Mouse (Mus musculus): Measurements from ENCODE around the gene Pfn4.
"Not testable (repeated sequence)": the region's sequence is repeated elsewhere in the genome, so short reads cannot be mapped to it uniquely, and the experiment has no call there.

Gene Pfn4

GRCm38 (mm10) chr12:4768492-4769332 is at the start of gene Pfn4, which contains the start of gene Fam228b:
TSS of gene Pfn4 (plus strand) at chr12:4769022.
TSS of gene Fam228b (minus strand) at chr12:4769267.
- in situ Hi-C loops (cut with MboI; ENCODE audit: unreplicated experiment in 2 of 2) = no loop called here

DNA sequence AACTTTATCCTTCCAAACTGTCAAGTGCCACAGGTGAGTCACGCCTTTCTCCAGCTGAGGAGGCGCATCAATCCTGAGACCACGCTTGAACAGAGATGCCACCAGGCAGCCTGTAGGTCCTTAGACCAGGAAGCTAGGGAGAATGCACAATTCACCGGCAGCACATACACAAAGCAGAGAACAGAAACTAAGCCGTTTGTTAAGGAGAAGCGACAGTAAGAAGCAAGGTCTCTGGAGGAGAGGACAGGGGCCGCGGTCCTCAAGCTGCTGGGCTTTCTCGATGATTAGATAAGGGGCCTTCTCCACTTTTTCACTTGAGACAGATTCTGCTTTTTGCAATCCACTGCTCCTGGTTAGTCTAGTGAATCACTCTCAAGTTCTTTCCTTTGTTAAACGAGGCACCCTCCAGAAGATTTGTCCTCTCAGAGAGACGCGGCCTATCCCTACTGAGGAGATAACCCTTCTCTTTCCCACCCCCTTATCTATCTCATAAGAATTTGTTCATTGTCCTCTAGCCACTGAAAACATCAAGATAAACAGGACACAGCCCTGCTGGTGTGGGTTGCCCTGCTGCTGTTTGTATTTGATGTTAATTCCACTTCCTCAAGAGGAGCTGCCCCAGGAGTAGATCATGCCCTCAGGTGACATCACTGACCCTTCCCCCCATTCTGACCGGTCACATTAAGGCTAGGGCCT is 49.6 kb upstream of the Pfn4 start:
- in situ Hi-C loops (cut with MboI; ENCODE audit: unreplicated experiment in 2 of 2) = no loop called here

DNA sequence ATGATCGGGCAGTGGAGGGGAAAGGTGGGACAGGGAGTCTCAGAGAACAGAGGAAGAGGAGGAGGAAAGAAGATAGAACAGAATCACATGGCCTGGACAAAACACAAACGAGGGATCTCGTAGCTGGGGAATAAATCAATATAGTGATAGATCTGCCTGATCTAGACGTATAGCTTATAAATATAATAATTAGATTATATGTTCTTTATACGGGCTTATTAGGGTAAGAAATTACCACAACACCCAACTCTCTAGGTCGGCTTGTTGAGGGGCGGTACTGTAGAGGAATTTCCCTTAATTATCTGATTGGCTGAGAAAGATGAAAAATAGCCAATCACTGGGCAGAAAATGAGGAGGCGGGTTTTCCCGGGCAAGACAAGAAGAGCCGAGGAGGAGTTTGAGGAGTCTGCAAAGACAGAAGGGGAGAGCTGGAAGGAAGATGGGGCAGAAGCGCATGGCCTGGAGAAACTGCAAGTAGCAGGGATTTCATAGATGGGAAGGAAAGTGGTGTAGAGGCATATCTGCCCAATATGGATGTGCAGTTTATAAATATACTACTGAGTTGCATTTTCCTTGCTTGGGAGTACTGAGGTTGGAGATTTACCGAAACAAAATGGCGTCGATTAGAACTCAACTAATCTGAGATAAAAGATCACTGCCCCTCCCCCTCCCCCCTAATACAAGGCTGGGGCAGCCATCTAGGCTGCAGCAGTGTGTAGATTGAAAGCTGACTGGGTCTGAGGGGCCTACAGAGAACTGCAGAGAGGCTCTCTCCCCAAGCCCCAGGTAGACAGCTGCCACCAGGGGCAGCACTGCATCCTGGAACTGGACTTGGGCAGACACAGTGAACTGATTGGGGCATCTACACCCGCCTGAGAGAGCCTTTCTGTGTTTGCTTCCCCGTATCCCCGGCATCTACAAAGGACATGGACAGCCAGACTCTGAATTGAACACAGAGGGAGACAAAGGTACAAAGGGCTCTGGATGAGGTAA is 48.8 kb upstream of the Pfn4 start:
- in situ Hi-C loops (cut with MboI; ENCODE audit: unreplicated experiment in 2 of 2) = no loop called here

DNA sequence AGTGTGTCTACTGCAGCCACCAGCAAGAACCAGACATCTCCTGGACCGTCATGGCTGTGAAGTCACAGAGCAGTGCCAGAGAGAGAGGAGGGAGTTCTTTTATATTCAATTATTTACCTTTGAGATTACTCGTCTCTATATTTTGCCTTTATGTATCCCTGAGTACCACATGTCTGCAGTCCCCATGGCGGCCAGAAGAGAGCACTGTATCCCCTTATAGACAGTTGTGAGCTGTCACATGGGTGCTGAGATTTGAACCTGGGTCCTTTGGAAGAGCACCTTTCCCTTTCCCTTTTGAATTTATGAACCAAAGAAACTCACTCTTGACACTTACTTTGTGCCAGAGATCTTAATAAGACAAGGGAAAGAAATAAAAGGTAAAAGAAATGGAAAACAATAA is 39.7 kb upstream of the Pfn4 start:
- in situ Hi-C loops (cut with MboI; ENCODE audit: unreplicated experiment in 2 of 2) = no loop called here

- in situ Hi-C loops (cut with MboI; ENCODE audit: unreplicated experiment in 2 of 2) = no loop called here
Observed at GRCm38 (mm10) chr12:4731629-4732028, 37.2 kb upstream of the Pfn4 start.

DNA sequence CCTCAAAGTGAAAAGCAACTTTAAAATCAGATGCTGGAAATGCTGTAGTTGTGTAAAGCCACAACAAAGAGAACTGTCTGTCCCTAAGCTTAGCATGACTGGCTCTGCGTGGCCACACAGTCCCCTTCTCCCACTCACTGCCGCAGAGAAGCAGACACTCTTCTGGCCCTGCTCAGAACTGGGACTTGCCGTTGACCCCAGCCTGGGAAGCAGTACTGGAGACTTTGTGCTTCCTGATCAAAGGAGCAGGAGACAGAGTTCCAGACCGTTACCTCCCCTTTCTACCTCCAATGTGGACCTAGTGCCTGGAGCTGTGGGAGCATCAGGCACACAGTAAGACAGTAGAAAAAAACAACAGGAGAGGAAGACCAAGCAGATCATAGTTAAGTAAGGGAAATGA is 36.5 kb upstream of the Pfn4 start:
- in situ Hi-C loops (cut with MboI; ENCODE audit: unreplicated experiment in 2 of 2) = no loop called here

DNA sequence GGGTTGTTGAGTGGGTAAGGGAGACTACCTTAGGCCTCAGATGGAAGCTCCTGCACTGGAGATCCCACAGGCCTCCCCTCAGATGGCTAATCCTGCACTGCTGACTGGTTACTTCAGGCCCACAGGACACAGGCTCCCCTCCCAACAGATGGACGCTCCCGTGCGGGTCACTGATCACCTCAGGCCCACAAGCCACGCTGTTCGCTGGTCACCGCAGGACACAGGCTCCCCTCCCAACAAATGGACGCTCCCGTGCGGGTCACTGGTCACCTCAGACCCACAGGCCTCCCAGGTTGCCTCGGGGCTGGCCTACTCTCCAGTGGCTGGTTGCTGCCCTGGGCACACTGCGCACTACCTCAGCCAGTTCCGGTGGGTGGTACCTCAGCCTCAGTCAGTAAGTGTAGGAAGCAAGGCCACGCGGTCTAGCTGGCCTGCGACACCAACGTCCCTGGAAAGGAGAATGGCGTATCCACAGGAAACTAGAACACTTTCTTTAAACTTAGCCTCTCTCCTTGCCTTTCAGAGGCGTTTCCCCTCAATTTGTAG is 30.7 kb upstream of the Pfn4 start, which contains the start of gene Fam228a:
Gene Fam228a (minus strand): TSS at position 400 of the 546 bp plus-strand sequence.
- in situ Hi-C loops (cut with MboI; ENCODE audit: unreplicated experiment in 2 of 2) = no loop called here

- in situ Hi-C loops (cut with MboI; ENCODE audit: unreplicated experiment in 2 of 2) = no loop called here
Observed at GRCm38 (mm10) chr12:4740823-4741222, 28.0 kb upstream of the Pfn4 start.

DNA sequence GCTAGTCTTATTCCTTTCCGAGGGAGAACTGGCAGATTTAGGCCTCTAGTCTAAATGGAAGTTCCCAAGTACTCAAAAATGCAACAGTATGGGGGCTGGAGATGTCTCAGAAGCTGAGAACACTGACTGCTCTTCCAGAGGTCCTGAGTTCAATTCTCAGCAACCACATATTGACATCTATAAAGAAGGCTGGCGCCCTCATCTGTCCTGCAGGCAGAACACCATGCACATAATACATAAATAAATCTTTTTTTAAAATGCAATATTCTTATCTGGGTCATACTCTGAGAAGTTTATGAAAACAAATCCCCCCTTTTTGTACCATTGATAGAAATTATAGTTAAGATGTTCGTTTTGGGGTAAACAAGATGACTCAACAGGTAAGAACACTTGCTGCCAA is 26.6 kb upstream of the Pfn4 start:
- in situ Hi-C loops (cut with MboI; ENCODE audit: unreplicated experiment in 2 of 2) = no loop called here

DNA sequence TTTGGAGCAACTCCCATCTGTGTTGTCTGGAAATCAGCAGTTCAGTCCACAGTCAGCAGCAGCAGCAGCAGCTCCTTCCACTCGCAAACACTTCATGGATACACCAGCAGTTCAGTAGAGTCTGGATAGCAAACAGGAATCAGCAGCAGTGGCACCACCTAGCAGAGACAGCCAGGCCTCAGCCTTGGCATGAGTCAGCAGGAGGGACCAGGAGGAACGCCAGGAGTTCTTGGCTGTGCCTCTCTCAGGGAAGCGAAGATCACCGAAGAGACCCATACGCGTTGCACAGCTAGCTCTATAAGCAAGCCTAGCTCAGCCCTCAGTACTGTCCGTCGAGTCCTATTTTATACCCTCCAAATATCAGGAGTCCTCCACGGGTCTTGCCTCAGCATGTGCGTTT is 24.3 kb upstream of the Pfn4 start:
- in situ Hi-C loops (cut with MboI; ENCODE audit: unreplicated experiment in 2 of 2) = no loop called here

GRCm38 (mm10) chr12:4754451-4754850 is 14.4 kb upstream of the Pfn4 start:
- in situ Hi-C loops (cut with MboI; ENCODE audit: unreplicated experiment in 2 of 2) = not testable (repeated sequence)

DNA sequence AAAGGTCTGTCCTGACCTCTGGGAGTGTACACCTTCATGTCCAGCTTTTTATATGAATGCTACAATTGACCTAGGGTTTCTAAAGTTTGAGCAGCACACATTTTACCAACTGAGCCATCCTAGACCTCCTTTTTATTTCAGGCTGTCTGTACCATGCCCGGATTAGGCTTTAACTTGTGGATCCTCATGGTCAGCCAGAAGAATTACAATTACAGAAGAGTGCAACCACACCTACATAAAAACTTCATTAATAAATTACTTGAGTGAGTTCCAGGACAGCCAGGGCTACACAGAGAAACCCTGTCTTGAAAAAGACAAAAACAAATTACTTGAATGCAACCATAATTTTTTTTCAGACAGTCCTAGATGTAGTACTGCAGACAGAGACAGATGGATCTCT is 11.8 kb upstream of the Pfn4 start:
- in situ Hi-C loops (cut with MboI; ENCODE audit: unreplicated experiment in 2 of 2) = no loop called here

DNA sequence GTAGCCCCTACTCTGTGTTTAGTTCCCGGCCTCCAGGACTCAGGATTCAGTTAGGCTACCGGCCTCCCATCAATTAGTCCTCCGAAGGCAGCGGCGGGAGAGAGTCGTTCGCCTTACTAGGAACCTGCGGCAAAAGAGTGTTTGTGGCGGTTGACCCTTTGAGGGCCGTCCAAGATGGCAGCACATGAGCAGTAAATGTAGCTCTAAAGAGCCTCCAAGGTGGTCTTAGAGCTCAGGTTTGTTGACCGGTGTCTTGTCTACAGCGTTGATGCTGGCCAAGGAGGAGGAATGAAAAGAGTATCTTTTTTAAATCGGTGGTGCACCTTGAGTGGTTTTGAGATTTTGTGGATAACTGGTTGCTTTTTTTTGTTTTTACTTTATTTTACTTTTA is 506 bp downstream of the Pfn4 start:
- in situ Hi-C loops (cut with MboI; ENCODE audit: unreplicated experiment in 2 of 2) = no loop called here

- in situ Hi-C loops (cut with MboI; ENCODE audit: unreplicated experiment in 2 of 2) = no loop called here
Observed at GRCm38 (mm10) chr12:4774895-4775587, 6.2 kb downstream of the Pfn4 start.

GRCm38 (mm10) chr12:4775588-4775949 is 6.7 kb downstream of the Pfn4 start:
- in situ Hi-C loops (cut with MboI; ENCODE audit: unreplicated experiment in 2 of 2) = no loop called here

DNA sequence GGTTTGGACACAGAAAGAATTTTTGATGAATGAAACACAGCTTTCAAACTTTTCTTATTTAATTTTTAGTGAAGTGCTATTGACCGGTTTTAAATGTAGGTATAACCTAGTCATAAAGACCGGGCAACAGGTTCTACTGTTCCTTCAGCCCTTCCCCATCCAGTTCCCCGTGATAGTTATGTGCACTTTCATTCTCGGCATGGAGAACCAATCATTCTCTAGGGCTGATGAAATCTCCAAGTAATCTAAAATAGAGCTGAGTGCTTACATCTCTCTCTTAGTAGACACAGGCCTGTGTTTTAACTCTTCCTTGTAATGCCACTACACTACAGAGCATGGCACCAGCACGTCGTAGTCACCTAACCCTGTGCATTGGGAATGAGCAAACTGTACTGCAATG is 8.9 kb downstream of the Pfn4 start:
- in situ Hi-C loops (cut with MboI; ENCODE audit: unreplicated experiment in 2 of 2) = no loop called here

DNA sequence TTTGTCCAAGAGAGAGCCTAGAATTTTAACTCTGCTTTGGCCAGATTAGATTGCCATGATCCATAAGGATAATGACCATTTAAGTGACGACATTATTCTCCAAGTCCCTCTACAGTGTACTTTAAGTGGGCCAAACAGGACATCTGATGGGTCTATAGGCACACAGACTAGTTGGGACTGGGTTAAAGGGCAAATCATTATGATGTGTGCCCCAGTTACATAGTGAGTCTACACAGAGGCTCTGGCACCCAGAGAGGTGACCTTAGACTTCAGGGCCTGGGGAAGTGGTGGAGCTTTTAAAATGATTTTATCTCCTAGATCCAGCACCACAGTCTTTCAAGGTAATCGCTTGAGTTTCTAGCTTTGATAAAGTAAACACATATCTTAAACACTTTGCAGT is 11.4 kb downstream of the Pfn4 start:
- in situ Hi-C loops (cut with MboI; ENCODE audit: unreplicated experiment in 2 of 2) = no loop called here

- in situ Hi-C loops (cut with MboI; ENCODE audit: unreplicated experiment in 2 of 2) = no loop called here
Observed at GRCm38 (mm10) chr12:4781270-4781669, 12.4 kb downstream of the Pfn4 start.

- in situ Hi-C loops (cut with MboI; ENCODE audit: unreplicated experiment in 2 of 2) = not testable (repeated sequence)
Observed at GRCm38 (mm10) chr12:4781725-4782404, 13.0 kb downstream of the Pfn4 start.
